Mouse (Mus musculus) ES-CJ7 (cell line): ENCODE data around the gene Kcnip3.

Source experiments
- DNase-seq: peaks from one replicate; pipeline ENCODE4 v3.0.0; 2011; ENCODE audit warnings: low read depth, low spot score

Kcnip3 gene

DNA sequence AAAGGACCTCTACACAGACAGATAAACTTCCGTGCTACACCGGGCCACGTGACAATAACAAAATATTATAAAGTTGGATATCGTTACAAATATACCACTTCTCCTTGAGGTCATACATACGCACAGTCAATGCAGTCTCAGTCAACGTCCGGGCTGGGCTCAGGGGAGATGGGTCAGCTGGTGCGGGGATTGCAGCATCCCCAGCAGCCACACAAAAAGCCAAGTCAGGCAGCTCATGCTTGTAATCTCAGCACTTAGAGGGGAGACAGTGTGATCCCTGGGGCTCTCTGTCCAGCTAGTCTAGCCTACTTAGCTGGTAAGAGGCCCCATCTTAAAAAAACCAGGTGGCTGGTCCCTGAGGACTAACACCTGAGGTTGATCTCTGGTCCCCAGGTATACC, 50.6 kb downstream of the Kcnip3 start:
- DNase-seq: no peak

DNA sequence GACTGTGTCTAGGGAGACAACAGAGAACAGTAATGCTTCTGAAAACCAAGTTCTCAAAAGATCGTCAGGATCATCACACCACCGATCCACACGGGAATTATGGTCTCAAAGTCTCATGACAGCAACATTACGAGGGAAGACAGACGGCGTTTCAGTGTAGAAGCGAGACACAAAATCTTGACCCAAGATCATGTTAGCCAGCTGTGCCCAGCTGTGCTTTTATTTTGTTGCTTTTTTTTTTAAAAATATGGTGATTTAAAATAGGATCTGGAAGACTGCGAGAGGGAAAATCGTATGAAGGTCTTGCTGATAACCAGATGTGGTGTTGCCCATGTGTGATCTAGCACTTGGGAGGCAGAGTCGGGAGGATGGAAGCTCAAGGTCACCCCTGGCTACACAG, 51.2 kb downstream of the Kcnip3 start:
- no peak for DNase-seq

DNA sequence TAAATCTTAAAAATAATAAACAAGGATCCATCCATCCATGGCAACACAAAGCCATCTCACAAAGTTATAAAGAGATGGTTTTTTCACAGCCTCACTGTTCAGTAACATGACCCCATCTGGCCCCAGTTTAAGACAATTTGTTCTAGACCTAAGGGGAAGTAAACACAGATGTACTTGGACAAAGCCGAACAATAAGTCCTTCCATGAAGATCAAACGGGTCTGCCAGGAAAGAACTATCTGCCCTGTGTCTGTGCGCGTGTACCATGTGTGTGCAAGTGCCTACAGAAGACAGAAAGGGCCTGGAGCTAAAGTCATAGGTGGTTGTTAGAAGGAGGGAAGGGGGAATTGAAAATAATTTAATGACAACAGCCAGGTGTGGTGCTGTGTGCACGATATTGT, 51.7 kb downstream of the Kcnip3 start:
- DNase-seq: no peak

DNA sequence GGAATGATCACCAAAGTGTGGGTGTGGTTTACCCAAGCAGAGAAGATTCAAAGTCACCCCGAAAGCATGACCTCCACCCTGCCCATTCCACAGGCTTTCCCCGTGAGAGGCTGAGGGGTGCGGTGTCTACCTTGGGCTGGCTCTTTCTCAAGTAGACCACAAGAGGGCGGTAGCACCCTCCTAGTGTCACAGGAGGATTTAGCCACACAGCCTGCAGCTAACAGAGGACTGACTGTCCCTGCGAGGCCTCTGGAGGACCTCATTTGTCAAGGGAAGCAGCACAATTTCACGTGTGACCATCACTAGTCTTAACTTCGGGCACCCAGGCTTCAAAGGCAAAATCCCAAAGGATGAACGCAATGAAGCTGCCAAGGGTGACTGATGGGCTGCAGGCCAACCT, 59.6 kb downstream of the Kcnip3 start:
- peak; percentile 62 for DNase-seq

DNA sequence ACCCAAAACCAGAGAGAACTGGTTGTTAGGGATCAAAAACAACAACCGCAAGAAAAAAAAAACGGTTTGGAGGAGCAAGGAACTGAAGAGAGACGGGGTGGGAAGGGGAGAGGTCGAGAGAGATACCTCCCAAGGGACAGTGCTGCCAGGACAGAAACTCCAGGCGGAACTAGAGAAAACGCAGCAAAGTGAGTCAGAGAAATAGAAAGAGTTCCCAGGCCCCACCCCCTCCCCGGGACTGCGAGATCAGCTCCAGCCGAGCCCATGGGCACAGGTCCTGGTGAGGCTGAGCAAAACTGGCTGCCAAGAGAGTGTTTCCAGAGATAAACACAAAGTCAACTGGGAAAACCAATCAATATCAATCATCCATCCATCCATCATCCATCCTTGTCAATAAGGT, 60.5 kb downstream of the Kcnip3 start:
- no peak for DNase-seq

DNA sequence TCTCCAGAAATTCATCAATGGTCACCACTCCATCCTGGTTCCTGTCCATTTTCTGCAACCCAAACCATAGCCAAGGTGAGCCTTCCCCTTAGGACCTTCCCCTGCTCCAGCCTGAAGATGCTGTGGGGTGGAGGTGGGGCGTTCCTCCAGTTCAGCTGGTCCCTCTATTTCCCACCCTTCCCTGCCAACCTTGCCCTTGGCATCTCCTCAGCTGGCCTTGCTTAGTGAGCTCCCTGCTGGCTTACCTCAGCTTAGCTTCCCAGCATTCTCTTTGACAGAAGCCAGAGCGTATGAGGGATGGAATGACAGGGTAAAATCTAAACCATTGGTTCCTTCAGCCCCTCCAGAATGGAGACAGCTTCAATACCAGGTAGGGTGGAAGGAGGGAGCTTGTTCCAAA, 62.6 kb downstream of the Kcnip3 start:
- no peak for DNase-seq

DNA sequence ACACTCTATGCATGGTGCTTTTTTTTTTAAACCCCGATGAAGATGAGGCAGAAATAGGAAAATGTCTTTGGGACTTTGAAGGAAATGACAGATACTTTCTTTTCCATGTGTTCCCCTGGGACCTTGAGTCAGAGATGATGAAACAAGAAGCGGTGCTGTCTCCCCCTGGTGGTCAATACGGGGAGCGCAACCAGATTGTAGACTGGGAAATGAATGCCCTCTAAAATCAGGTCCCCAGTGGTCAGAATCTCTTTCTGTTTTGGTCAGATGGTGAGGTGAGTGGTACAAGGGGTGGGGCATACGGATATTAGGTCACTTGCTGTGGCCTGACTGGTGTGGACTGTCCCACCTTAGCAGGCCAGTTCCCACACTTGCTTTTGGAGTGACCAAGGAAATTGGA, 68.1 kb downstream of the Kcnip3 start:
- peak; percentile 74 for DNase-seq

DNA sequence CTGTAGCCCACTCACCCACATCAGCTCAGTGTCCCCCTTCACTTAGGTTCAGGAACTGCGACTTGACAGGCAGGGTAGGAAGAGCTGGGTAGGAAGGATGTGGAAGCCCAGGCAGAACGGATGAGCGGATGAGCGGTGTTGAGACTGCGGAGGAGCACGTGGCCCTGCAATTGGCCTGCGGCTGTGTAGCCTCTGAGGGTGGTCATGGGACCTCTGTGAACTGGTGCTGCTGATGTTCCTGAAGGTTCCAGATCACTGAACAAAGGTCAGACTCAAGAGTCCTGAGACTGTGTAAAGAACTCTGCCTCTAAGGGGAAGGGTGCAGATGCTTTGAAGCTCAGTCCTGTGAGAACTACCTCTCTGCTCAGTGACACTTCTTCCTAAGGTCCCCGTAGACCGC, 68.8 kb downstream of the Kcnip3 start:
- DNase-seq: peak; percentile 34

DNA sequence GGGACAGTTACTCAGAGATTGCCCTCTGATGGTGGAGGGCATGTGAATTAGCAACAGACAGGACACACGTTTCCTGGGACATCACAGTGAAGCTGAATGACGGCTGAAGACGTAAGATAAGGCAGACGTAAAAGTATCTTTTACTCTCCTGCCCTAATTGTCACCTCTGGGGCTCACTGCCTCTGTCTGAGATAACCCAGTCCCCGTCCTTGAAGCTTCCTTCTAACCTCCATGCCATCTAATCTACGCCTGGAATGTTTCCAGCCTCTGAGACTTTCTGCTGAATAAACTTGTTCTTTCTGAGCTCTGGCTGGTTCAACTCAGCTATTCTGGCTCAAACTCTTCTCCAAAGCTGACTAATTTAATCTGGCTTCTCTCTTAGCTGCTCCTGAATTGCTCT, 70.1 kb downstream of the Kcnip3 start:
- DNase-seq: no peak

DNA sequence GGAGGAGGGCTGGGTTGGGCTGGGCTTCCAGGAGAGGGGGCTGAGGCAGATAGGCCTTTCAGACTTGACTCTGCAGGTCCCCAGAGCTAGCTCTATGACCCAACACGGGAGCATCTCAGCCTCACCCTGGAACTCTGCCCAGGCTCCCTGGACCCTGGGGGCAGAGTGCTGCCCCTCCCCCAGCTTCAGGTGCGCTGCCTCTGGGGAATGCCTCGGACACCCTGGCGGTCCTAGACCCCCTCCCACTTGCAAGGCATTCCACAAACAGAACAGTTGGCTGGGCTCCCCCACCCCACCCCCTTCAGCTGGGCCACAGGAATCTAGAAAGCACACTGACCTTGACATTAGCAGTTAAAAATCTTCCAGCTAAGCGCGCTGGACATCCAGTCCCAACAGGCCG, 72.2 kb downstream of the Kcnip3 start:
- peak; percentile 37 for DNase-seq

DNA sequence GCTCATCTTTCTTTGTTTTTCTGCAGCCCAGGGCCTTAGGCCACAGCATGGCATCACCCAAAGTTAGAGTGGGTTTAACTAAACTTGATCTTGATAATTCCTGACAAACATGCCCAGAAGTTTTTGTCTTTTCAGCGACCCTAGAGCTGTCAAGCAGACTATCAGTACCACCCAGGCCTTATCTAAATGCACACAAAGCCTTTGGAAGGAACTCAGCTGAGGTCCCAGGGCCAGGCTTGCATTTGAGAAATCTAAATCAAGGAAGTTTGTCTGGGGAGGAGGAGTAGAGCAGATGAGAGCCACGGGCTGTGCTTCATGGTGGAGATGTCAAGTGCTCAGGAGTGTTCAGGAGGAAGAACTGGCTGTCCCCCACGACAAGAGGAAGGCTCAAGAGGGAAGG, 75.0 kb downstream of the Kcnip3 start:
- DNase-seq: no peak

DNA sequence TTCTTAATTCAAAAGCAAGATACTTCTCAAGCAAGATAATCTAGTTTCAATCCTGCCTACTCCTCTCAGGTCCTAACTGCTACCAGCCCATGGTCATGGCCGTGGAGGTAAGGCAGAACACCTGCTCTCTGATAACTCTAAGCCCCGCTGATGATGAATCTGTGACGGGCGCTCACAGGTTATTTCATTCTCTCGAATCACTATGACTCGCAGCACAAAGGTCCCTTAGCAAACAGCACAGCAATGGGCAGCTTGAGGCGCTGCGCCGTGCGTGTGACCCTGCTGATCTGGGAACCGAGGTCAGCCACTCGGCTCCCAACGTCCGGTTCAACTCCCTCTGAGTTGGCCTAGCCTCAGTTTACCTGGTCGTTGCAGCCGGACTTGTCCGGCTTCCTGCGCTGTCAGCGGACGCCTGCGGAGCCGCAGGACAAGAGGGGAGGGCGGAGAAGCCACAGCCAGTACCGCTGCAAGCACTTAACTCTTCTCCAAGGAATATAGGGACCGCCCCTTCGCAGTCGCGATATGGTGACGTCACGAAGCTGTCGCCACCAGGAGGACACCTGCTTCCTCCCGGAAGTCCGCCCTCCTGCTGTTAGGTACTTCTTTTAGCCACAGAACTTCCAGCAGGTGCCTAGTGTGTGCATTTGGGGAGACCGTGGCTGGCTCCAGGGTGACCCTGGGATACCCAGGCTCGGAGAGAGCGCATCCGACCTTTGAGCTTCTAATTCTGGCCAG, 77.7 kb downstream of the Kcnip3 start, which contains the start of gene Fahd2a:
Gene Fahd2a (minus strand): TSS at position 511 of the 735 bp plus-strand sequence.
- peak; percentile 95 for DNase-seq

DNA sequence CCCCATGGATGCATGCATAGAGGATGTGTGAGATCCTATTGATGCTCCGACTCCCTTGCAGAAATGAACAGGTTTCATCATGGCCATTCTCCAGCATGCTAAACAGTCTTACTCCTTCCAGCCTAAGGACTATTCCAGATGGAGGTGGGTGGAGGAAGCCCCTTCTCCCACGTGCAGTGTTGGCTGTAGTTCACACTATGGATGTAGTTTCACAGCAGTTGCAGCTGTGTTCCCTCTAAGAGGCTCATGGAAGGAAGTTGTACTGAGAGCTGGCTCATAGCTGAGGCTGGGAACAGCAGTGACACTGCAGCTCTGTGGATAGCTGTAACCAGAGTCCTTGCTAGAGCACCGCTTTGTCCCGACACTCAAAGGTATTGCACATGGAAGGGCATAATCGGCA, 84.2 kb downstream of the Kcnip3 start:
- DNase-seq: no peak

DNA sequence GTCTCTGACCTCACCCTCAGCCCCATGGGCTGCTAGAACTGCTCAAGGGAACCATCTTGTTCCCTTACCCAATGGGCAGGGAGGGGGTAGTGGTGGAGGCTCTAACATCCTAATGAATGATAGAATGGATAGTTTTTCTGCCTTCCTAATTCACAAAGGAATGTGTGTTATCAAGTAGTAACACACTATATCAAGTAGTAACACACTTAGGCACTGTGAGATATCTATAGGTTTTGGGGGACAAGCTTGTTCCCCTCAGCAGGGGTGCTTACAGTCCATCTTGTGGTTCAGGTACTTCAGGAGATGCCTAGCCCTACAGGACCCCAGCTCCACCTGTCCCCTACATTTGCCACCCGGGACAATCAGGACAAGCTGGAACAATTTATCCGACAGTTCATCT, 86.3 kb downstream of the Kcnip3 start:
- no peak for DNase-seq

DNA sequence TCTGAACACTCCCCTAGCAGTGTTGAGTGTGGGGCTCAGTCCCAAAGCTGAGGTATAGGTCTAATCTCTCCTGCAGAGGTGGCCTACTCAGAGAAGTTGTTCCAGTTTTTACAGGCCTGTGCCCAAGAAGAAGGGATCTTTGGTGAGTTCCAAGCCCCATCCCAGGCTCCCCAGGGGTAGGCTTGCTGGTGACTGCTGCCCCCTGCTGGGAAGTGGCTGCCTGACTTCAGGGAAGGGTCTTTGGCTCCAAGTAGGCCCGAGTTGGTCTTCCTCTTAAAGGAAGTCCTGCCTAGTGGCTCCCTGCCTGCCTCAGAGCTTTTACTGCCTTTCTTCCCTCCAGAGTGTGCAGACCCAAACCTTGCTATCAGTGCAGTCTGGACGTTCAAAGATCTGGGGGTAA, 86.8 kb downstream of the Kcnip3 start:
- DNase-seq: peak; percentile 51

DNA sequence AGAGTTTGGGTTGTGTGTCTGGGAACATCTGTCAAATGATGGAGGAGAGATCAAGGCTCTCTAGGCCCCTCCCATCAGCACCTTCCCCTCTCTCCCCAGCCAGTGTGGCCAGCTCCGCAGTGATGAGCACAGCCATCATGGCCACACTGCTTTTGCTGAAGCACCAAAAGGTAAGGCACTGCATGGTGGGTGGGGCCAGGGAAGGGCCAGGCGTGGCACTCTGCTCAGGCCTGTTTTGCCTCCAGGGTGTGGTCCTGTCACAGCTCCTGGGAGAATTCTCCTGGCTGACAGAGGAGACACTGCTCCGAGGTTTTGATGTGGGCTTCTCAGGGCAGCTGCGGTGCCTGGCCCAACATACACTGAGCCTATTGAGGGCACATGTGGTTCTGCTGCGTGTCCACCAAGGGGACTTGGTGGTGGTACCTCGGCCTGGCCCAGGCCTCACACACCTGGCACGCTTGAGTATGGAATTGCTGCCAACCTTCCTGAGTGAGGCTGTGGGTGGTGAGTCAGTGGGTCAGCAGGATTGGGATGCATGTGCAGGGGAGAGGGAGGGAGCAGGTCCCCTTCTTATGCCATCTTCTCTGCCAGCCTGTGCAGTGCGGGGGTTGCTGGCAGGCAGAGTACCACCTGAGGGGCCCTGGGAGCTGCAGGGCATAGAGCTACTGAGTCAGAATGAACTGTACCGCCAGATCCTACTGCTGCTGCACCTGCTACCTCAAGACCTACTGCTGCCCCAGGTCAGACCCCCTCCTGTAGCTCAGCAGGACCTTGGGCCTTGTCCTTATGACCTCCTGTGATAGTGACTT, 88.2 kb downstream of the Kcnip3 start:
- peak; percentile 11 for DNase-seq

DNA sequence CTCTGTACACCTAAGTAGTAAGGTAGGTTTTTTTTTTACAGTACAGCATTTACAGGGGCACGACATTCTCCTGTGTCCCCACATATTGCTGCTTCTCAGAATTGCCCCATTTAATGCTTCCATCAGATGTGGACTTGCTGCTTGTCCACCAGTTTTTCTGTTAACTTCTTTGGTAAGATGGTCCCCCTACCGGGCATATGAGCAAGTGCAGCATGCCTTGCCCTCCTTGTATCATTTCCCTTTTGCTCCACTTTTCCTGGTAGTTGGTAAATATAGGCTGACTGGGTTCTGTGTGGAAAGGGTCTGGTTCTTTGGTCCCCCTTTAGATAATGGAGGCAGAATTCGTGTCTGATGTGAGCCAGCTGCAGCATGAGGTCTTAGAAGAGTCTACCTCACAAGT, 91.7 kb downstream of the Kcnip3 start:
- DNase-seq: peak; percentile 36

DNA sequence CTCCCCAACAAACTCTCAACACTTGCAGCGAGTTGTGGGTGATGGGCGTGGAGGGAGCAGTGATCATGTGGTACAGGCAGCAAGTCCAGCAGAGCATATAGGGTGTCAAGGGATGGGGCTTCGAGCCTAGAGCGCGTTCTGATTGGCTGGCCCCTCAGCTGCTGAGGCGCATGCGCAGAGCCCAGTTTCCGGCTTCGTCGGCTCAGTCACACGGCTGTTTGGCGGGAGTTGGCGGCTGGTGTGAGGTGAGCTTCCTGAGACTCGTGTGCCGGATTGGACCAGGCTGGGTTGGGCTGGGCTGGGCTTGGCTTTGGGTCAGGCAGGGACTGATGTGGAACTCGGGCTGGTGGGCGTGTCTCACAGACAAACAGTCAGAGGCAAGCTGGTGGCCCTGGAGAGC, 96.9 kb downstream of the Kcnip3 start, which contains the start of gene Gpat2:
Gene Gpat2 (plus strand): TSS at position 223 of the 400 bp plus-strand sequence.
- peak; percentile 89 for DNase-seq

DNA sequence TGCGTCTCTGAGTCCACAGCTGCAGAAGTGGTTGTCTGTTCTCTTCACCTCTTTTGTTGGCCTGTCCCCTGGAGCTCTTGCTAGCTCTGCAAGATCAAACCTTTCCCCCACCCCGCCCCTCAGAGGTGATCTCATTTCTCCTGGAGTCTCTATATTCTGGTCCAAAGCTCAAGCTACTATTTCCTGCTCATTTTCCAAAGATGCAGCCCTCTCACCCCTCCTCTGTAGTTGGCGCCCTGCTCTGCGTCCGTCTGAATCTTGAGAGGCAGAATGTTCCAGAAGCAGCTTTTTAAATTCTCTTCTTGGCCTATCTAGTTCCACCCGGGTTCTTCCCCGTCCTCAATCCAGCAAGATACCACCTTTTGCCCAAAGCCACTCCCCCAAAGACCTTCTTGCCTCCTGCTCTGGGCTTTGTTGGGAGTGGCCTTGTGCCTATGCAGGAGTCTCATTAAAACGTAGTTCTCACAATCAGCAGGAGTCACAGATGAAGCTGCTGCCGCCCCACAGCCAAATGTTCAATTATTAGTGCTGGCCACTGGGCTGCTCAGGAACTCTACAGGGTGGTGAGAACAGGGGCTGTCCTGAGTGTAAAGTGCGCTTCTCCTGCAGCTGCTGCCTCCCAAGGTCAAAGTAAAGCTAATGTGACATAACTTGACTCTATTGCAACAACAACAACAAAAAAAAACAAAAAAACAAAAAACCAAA, 103.5 kb downstream of the Kcnip3 start:
- DNase-seq: no peak

DNA sequence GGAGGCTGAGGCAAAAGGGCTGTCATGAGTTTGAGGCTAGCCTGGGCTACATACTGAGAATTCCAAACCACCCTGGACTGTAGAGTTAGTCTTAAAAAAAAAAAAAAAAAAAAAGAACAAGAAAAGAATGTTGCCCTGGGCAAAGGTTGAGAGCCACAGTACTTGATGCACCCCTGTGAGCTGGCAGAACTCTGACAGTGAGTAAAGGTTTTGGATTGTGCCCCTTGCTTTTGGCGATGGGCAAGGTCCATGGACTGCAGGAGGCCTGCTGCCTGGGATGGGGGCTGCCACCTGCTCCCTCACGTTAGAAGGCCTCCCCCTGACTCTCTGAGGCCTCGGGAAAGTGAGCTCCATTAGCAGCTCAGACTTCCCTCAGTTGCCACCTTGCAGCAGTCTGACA, 105.2 kb downstream of the Kcnip3 start:
- no peak for DNase-seq

DNA sequence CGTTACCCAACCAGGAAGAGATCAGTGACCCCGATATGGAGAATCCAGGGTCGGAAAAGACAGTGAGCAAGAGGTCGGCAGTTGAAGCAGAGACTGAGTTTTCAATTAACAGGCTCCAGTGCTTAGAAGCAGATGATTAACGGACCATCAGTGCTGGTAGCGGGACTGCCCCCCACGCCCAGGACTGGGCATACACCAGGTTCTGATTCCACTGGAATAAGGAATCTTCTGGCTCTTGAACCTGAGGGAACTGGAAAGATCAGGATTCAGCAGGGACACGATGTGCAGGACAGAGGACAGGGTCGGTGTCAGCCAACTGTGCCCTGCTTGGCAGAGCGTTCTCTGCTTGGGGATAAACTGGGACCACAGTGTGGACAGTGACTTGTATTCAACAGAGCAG, 106.1 kb downstream of the Kcnip3 start:
- no peak for DNase-seq

DNA sequence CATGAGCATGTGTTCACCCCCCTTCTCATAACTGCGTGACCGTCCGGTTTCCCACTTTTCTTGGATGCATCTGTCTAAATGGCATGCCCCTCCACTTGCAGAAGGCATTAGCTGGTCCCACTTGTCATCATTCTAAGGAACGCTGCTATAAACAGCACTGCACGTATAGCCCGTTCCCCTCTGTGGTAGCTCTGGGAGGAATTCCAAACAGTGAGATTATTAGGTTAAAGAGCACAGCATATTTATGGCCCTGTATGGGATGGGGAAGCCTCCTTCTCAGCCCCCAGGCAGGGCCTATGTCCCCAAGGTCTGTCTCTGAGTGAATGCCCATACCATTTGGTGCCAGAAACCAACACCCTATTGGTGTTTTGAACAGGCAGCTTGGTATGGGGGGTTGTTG, 110.8 kb downstream of the Kcnip3 start:
- DNase-seq: no peak
